Mouse (Mus musculus) stomach, embryonic 15.5 days (tissue): ENCODE measurements around the gene Nras. TPM values are rescaled to one million over a fixed set of nuclear protein-coding genes. Genes with fewer than 3 reads are reported as not detected.

Experiments
- ATAC-seq: fragments of 200-750 bp; cut with Nextera tagmentation; 2 replicates; pipeline ENCODE4 v1.8.0; 2017; ENCODE audit warnings: low read depth, moderate number of reproducible peaks, moderate TSS enrichment; ENCODE audit not compliant: insufficient read depth, low FRiP score
- H3K27ac ChIP-seq: fragments of 300-500 bp; sonication (generic); 2 replicates; pipeline ENCODE4 v1.5.1; 2015; ENCODE audit warnings: mild to moderate bottlenecking, inconsistent platforms
- H3K27me3 ChIP-seq: fragments of 300-500 bp; sonication (generic); replicated peaks from 2 replicates; pipeline ENCODE4 v1.6.1; 2015; ENCODE audit warnings: inconsistent platforms
- H3K36me3 ChIP-seq: fragments of 300-500 bp; sonication (generic); 2 replicates; pipeline ENCODE4 v1.6.1; 2015; ENCODE audit warnings: inconsistent platforms
- H3K4me1 ChIP-seq: fragments of 300-500 bp; sonication (generic); 2 replicates; pipeline ENCODE4 v1.6.1; 2015; ENCODE audit warnings: inconsistent platforms
- H3K4me2 ChIP-seq: fragments of 300-500 bp; sonication (generic); 2 replicates; pipeline ENCODE4 v1.6.1; 2015; ENCODE audit warnings: mild to moderate bottlenecking, inconsistent platforms
- H3K4me3 ChIP-seq: fragments of 300-500 bp; sonication (generic); replicated peaks from 2 replicates; pipeline ENCODE4 v1.5.1; 2015; ENCODE audit warnings: inconsistent platforms
- H3K9ac ChIP-seq: fragments of 300-500 bp; sonication (generic); 2 replicates; pipeline ENCODE4 v1.6.1; 2015; ENCODE audit warnings: inconsistent platforms
- H3K9me3 ChIP-seq: fragments of 300-500 bp; sonication (generic); 2 replicates; pipeline ENCODE4 v1.6.1; 2016; ENCODE audit warnings: inconsistent platforms
- WGBS: fragments of 180-500 bp; shearing (Covaris S2); methylation state at CpG from one replicate; pipeline ENCODE4 v1.1.7; 2015; 5-methylcytosine and 5-hydroxymethylcytosine counted together
- polyA plus RNA-seq: library from polyadenylated mRNA; unstranded; fragments of >200 nt; fragmentation: Nextera tagmentation; extraction: Ambion mirVana; gene quantifications from 2 replicates; pipeline ENCODE4 v1.2.1, GENCODE M21; 2015

The Nras gene
- polyA plus RNA-seq, 1 experiment from 2014 or later: 79.8 TPM

DNA sequence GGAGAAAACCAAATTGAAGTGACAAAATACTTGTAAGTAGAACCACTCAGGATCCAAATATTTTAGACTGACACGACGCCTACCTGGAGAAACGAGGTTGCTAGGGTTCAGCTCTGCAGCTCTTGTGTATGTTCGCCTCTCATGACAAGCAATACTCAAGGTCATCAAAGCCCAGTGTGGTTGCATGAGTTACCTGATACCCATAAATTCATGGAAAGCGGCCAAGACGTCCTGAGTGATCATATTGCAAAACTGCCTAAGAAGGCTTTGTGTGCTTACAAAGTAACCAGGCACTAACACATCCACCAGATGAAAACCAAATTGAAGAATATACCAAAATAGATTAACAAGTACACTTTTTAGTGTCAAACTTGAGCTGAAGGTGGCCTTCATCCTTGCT is 10.9 kb downstream of the Nras start:
- H3K4me2 ChIP-seq: no peak overlapping the region
- ATAC-seq: no peak
- WGBS: 93% methylated on average over 6 of the region's 6 CpGs
- H3K9me3 ChIP-seq: no peaks in the 10 kb centered on the region
- H3K27ac ChIP-seq: no peak overlapping the region
- H3K4me1 ChIP-seq: no peaks in the 10 kb centered on the region
- no peak overlapping the region for H3K9ac ChIP-seq
- H3K27me3 ChIP-seq: no peaks in the 10 kb centered on the region
- no peak overlapping the region for H3K4me3 ChIP-seq
- peaks cover 20% of the 10 kb centered on the region for H3K36me3 ChIP-seq

DNA sequence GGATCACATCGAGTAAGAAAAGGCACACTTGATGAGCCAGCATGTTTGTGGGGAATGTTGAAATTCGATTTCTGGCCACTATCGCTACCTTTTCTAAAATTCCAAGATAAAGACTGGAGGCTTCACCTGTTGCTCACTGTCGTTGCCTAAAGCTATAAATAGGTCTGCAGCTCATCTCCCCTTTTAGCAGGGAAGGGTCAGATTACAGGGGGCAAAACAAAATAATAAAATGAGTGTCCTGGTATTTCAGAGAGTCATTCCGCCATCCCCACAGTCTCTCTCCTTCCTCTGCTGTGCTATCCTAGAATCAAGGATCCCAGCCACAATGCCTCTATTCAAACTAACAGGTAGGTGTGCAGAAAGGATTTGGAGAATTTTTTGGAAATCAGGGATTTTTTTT is 15.7 kb downstream of the Nras start, which contains the start of gene Ampd1:
Gene Ampd1 (plus strand): TSS at position 244 of the 400 bp plus-strand sequence.
- Histone ChIP-seq H3K4me1 (no peaks in the 10 kb centered on the region), H3K9me3 (no peaks in the 10 kb centered on the region), H3K27ac (no peak within 1 kb of the TSS), H3K9ac (no peak within 1 kb of the TSS), H3K4me3 (no peak within 1 kb of the TSS), H3K4me2 (no peak within 1 kb of the TSS), H3K36me3 (0 out of 2 replicates have a peak, but pooled peaks cover 3% of the 10 kb centered on the region), H3K27me3 (no peaks in the 10 kb centered on the region)
- WGBS: 62% methylated on average over 5 of the region's 5 CpGs
- no peak for ATAC-seq

DNA sequence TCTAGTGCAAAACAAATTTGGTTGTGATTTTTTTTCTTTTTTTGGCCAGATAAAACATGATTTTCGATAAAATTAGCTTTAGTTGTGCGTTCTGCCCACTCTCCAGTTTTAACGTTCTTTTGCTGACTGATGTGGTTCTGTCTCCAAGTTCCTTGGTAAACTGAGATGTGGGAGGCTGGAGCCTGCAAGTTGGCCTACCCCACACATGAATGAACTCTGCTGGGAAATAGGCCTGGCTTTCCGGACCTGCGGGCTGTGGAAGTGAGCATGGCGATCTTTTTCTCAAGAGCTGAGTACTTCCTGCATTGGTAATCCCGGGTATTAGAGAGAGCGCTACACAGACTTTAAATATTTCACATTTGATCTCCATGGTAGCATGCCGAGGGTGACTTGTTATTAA is 17.8 kb downstream of the Nras start:
- no peak for ATAC-seq
- Histone ChIP-seq H3K27ac (no peak overlapping the region), H3K36me3 (no peaks in the 10 kb centered on the region), H3K4me2 (no peak overlapping the region), H3K9me3 (no peaks in the 10 kb centered on the region), H3K27me3 (no peaks in the 10 kb centered on the region), H3K9ac (no peak overlapping the region), H3K4me1 (no peaks in the 10 kb centered on the region), H3K4me3 (no peak overlapping the region)
- WGBS: 81% methylated on average over 9 of the region's 9 CpGs

GRCm38 (mm10) chr3:103076476-103076875 is 18.4 kb downstream of the Nras start:
- Histone ChIP-seq H3K4me3 (no peak overlapping the region), H3K4me2 (no peak overlapping the region), H3K9ac (no peak overlapping the region), H3K27me3 (no peaks in the 10 kb centered on the region), H3K9me3 (no peaks in the 10 kb centered on the region), H3K4me1 (no peaks in the 10 kb centered on the region), H3K27ac (no peak overlapping the region), H3K36me3 (no peaks in the 10 kb centered on the region)
- no peak for ATAC-seq
- WGBS: 88% methylated on average over 9 of the region's 9 CpGs

DNA sequence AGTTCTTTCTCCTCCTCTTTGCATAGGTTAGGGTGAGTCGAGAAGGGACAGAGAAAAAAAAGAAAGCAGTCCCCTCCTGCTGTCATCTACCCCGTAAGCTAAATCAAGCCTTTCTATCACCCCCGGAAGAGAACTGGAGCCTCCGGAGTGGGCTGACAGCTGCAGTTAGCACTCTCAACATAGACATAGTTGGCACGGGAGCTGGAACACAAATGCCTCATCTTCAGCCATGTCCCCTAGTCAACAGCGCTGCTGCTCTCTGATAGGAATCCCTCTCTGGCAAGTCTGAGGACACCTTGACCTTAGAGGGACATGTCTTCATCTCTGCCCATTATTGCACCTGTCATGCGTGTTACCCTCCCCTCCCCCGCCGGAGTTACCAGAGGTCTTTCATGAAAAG is 21.2 kb downstream of the Nras start:
- H3K4me3 ChIP-seq: no peak overlapping the region
- H3K4me2 ChIP-seq: no peak overlapping the region
- no peak overlapping the region for H3K9ac ChIP-seq
- H3K4me1 ChIP-seq: no peaks in the 10 kb centered on the region
- no peaks in the 10 kb centered on the region for H3K27me3 ChIP-seq
- no peaks in the 10 kb centered on the region for H3K36me3 ChIP-seq
- H3K9me3 ChIP-seq: no peaks in the 10 kb centered on the region
- 87% methylated on average over 9 of the region's 9 CpGs for WGBS
- H3K27ac ChIP-seq: no peak overlapping the region
- ATAC-seq: no peak

GRCm38 (mm10) chr3:103081051-103081450 is 23.0 kb downstream of the Nras start:
- Histone ChIP-seq H3K9me3 (no peaks in the 10 kb centered on the region), H3K27ac (no peak overlapping the region), H3K9ac (no peak overlapping the region), H3K4me3 (no peak overlapping the region), H3K27me3 (no peaks in the 10 kb centered on the region), H3K4me2 (no peak overlapping the region), H3K4me1 (no peaks in the 10 kb centered on the region), H3K36me3 (no peaks in the 10 kb centered on the region)
- 73% methylated on average over 11 of the region's 11 CpGs for WGBS
- ATAC-seq: no peak

DNA sequence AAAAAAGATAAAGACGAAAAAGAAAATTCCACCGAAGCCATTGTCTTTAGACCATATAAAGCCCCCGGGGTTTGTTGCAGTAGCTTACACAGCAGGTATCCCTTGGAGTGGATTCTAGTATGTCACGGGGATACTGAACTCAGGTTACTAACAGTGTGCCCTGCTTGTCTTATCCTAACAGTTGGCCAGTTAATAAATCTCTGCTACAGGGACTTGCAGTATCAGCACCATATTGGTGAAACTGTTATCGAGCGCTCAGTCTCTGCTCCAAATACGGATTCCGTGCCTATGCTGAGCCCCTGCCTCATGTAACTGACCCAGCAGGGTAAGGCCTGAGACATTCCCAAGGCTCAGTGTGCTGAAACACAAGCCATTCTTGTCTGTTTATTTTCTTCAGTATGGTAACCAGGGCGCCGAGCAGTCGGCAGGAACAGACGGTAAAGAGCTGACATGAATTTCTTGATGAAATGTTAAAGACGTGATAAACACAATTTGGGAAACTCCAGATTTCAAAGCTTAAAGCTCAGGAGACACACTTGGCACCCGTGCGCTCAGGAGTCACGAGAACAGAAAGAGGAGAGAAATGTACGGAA is 23.9 kb downstream of the Nras start:
- Histone ChIP-seq H3K27ac (no peak overlapping the region), H3K36me3 (no peaks in the 10 kb centered on the region), H3K9ac (no peak overlapping the region), H3K27me3 (no peaks in the 10 kb centered on the region), H3K9me3 (no peaks in the 10 kb centered on the region), H3K4me2 (no peak overlapping the region), H3K4me1 (no peaks in the 10 kb centered on the region), H3K4me3 (no peak overlapping the region)
- 81% methylated on average over 17 of the region's 17 CpGs for WGBS
- no peak for ATAC-seq

DNA sequence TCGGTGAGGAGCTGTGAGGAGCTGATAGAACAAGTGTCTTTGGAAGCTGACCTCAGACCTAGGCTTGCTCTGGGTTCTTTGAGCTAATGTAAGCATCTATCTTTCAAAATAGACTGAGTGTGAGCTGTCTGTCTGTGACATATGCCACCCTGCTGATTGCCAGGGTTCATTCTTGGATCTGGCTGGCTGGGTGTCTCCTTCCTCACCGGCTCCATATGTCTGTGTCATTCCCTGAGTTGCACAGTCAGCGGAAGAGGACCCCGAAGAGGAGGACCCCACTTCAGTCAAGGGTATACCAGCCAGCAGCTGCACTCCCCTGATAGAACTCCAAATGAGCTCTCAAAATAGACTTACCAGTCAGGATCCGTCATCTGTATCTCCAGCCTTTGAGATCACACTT is 24.7 kb downstream of the Nras start:
- no peak overlapping the region for H3K4me2 ChIP-seq
- H3K9ac ChIP-seq: no peak overlapping the region
- no peaks in the 10 kb centered on the region for H3K4me1 ChIP-seq
- H3K4me3 ChIP-seq: no peak overlapping the region
- WGBS: 82% methylated on average over 5 of the region's 5 CpGs
- no peaks in the 10 kb centered on the region for H3K9me3 ChIP-seq
- no peaks in the 10 kb centered on the region for H3K27me3 ChIP-seq
- no peak for ATAC-seq
- H3K27ac ChIP-seq: no peak overlapping the region
- H3K36me3 ChIP-seq: no peaks in the 10 kb centered on the region

DNA sequence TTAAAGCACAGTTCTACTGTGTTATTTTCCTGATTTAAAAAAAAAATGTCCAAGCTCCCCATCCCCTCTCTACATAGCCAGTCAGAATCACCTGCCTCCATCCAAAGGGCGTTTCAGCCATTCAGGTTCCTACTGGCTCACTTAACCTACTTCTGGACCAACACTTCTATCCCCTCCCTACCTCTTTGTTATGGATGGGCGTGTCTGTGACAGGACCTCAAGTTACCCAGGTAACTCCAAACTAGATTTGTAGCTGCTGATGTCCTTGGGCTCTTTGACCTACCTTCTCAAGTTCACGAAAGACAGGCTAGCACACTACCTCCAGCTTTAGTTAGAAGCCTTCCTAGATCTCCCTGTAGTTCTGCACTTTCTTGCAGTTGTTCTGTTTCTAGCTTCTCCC is 27.9 kb downstream of the Nras start:
- Histone ChIP-seq H3K27ac (no peak overlapping the region), H3K9ac (no peak overlapping the region), H3K4me1 (no peaks in the 10 kb centered on the region), H3K36me3 (no peaks in the 10 kb centered on the region), H3K9me3 (no peaks in the 10 kb centered on the region), H3K4me2 (no peak overlapping the region), H3K27me3 (no peaks in the 10 kb centered on the region), H3K4me3 (no peak overlapping the region)
- ATAC-seq: no peak
- 64% methylated on average over 3 of the region's 3 CpGs for WGBS

DNA sequence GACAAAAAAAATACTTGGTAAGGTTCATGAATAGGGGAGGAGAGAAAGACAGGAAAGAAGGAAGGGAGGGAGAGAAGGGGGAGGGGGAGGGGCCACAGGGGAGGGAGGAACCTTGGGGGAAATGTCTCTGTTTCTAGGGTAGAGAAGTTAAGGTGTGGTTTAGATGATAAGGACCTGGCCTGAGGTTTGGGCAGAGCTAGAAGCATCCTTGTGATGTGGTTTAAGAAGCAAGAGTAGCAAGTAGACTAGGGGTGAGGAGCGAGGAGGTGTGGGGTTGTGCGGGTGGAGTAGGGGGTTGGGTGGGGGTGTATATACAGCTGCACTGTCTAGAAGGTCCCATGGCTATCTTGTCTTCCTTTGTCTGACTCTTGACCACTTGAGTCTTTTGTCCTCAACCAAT is 33.7 kb downstream of the Nras start:
- no peak for ATAC-seq
- no peak overlapping the region for H3K9ac ChIP-seq
- no peak overlapping the region for H3K4me3 ChIP-seq
- no peaks in the 10 kb centered on the region for H3K4me1 ChIP-seq
- no peak overlapping the region for H3K27ac ChIP-seq
- no peaks in the 10 kb centered on the region for H3K36me3 ChIP-seq
- no peaks in the 10 kb centered on the region for H3K27me3 ChIP-seq
- H3K9me3 ChIP-seq: no peaks in the 10 kb centered on the region
- no peak overlapping the region for H3K4me2 ChIP-seq
- WGBS: 76% methylated on average over 2 of the region's 2 CpGs

DNA sequence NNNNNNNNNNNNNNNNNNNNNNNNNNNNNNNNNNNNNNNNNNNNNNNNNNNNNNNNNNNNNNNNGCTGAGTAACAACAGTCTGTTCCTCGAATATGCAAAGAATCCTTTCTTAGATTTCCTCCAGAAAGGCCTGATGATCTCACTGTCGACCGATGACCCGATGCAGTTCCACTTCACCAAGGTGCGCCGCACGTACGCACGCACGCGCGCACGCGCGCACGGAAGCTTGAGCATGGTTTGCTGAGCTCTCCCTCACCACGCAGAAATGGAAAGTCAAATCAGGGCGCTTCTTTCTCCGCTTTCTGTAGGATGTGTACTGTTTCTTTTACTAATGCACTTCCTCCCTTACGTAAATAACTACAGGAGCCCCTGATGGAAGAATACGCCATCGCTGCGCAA is 40.6 kb downstream of the Nras start:
- Histone ChIP-seq H3K36me3 (no peaks in the 10 kb centered on the region), H3K4me1 (peaks cover 4% of the 10 kb centered on the region; the same call in 1 of the 2 replicates), H3K9me3 (no peaks in the 10 kb centered on the region), H3K27ac (no peak overlapping the region), H3K9ac (no peak overlapping the region), H3K4me2 (no peak overlapping the region), H3K4me3 (no peak overlapping the region), H3K27me3 (no peaks in the 10 kb centered on the region)
- no peak for ATAC-seq
- WGBS: 73% methylated on average over 23 of the region's 23 CpGs

DNA sequence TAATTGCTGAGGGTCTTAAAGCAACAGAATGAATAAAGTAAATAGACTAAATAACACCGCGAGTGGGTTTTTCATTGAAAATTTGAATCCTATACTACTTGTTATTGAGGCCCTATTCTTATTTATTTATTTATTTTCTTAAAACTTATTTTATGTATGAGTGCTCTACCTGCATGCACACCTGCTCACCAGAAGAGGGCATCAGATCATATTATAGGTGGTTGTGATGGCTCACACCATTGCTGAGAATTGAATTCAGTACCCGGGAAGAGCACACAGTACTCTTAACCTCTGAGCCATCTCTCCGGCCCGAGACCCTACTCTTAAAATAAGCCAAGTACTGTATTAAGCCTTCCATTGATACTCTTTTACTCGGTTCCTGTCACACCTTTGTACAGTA is 41.6 kb downstream of the Nras start:
- Histone ChIP-seq H3K9ac (no peak overlapping the region), H3K36me3 (no peaks in the 10 kb centered on the region), H3K9me3 (no peaks in the 10 kb centered on the region), H3K27me3 (no peaks in the 10 kb centered on the region), H3K4me3 (no peak overlapping the region), H3K4me1 (peaks cover 4% of the 10 kb centered on the region; the same call in 1 of the 2 replicates), H3K27ac (no peak overlapping the region), H3K4me2 (no peak overlapping the region)
- no peak for ATAC-seq
- WGBS: 86% methylated on average over 6 of the region's 6 CpGs

DNA sequence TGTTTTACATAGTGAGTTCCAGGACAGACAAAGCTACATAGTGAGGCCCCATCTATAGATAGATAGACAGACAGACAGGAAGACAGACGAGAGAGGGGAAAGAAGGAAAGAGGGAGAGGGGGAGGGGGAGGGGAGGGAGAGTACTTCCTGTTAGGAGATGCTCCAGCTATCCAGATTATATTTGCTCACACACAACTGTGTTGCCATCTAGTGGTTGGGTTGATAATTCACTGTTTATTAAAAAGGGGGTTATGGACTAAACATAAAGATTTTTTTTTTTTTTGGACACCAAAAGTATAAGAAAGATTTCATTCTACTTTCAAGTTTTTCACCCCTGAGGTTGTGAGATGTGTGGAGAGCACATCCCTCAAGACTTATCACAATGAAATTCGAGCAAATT is 42.6 kb downstream of the Nras start:
- Histone ChIP-seq H3K27me3 (no peaks in the 10 kb centered on the region), H3K36me3 (no peaks in the 10 kb centered on the region)
- WGBS: 52% methylated on average over 2 of the region's 2 CpGs

More for the DNA sequence above, 42.6 kb downstream of the Nras start:
- ATAC-seq: no peak
- Histone ChIP-seq H3K4me1 (peaks cover 4% of the 10 kb centered on the region; the same call in 1 of the 2 replicates), H3K9ac (no peak overlapping the region), H3K9me3 (no peaks in the 10 kb centered on the region), H3K27ac (no peak overlapping the region), H3K4me2 (no peak overlapping the region), H3K4me3 (no peak overlapping the region)
